Mouse (Mus musculus) left cerebral cortex, postnatal 14 days (tissue): Measurements from ENCODE around the gene Tepsin. TPM values are rescaled to one million over a fixed set of nuclear protein-coding genes. Genes with fewer than 3 reads are reported as not detected.

Experiments
- DNase-seq, 2 experiments: peaks; one replicate each; pipeline ENCODE4 v3.0.0; 2021 to 2022; ENCODE audit warnings: low spot score in 2 of 2, mixed read lengths in 1 of 2
- intact Hi-C: fragments of 180-260 bp; cut with DNase I; formaldehyde crosslinking; loops from one replicate; pipeline ENCODE4 v1.15.1; 2025
- total RNA-seq, 2 experiments: library from RNA; stranded (reverse); gene quantifications; 2 replicates each; pipeline ENCODE4 v1.2.3; 2021

The Tepsin gene
- total RNA-seq, 2 experiments from 2014 or later: 18.4 to 18.7 TPM

GRCm38 (mm10) chr11:120114488-120115215 lies 16.1 kb upstream of the Tepsin start:
- intact Hi-C loops: no loop called here
- no peak for DNase-seq

- intact Hi-C loops: no loop called here
- no peak for DNase-seq
Observed at GRCm38 (mm10) chr11:120112136-120112535, 13.6 kb upstream of the Tepsin start.

GRCm38 (mm10) chr11:120111033-120111432 lies 12.5 kb upstream of the Tepsin start:
- peak; percentile 42 to 47 for DNase-seq
- intact Hi-C loops: loop anchor here (1.0 kb wide), 1 partner anchor 196 kb away; no protein-coding TSS in a partner anchor

- DNase-seq: no peak
- intact Hi-C loops: no loop called here
Observed at GRCm38 (mm10) chr11:120110554-120110953, 12.0 kb upstream of the Tepsin start.

GRCm38 (mm10) chr11:120109558-120110210 lies 11.2 kb upstream of the Tepsin start:
- intact Hi-C loops: no loop called here
- DNase-seq: no peak

GRCm38 (mm10) chr11:120107796-120108195 lies 9.3 kb upstream of the Tepsin start:
- intact Hi-C loops: no loop called here

GRCm38 (mm10) chr11:120107026-120107425 lies 8.5 kb upstream of the Tepsin start:
- intact Hi-C loops: no loop called here
- no peak for DNase-seq

More at GRCm38 (mm10) chr11:120107796-120108195, 9.3 kb upstream of the Tepsin start:
- no peak for DNase-seq

GRCm38 (mm10) chr11:120103431-120103997 lies 5.0 kb upstream of the Tepsin start:
- no peak for DNase-seq
- intact Hi-C loops: loop anchor here (5.0 kb wide), 1 partner anchor 91 kb away; no protein-coding TSS in a partner anchor

- peak; percentile 64 to 76 for DNase-seq
- intact Hi-C loops: loop anchor here (5.0 kb wide), 1 partner anchor 89 kb away; no protein-coding TSS in a partner anchor
Observed at GRCm38 (mm10) chr11:120101036-120101435, 2.5 kb upstream of the Tepsin start.

- intact Hi-C loops: loop anchor here (10.0 kb wide), 1 partner anchor 158 kb away; no protein-coding TSS in a partner anchor
- no peak for DNase-seq
Observed at GRCm38 (mm10) chr11:120092817-120093591, 5.5 kb downstream of the Tepsin start.

GRCm38 (mm10) chr11:120090661-120091060 lies 7.9 kb downstream of the Tepsin start:
- intact Hi-C loops: loop anchor here (10.0 kb wide), 1 partner anchor 156 kb away; no protein-coding TSS in a partner anchor
- no peak for DNase-seq

- peak; percentile 98 for DNase-seq
- intact Hi-C loops: loop anchor here (5.0 kb wide), 1 partner anchor 69 kb away; no protein-coding TSS in a partner anchor
Observed at GRCm38 (mm10) chr11:120086702-120087152, 11.8 kb downstream of the Tepsin start, which contains the start of gene Cep131. Gene Cep131, minus strand, starts transcription at chr11:120086827.

- intact Hi-C loops: loop anchor here (5.0 kb wide), 1 partner anchor 69 kb away; no protein-coding TSS in a partner anchor
- DNase-seq: peak in 1 of 2 experiments; percentile 28
Observed at GRCm38 (mm10) chr11:120085891-120086627, 12.5 kb downstream of the Tepsin start.

GRCm38 (mm10) chr11:120080282-120080681 lies 18.2 kb downstream of the Tepsin start:
- DNase-seq: no peak
- intact Hi-C loops: no loop called here

- no peak for DNase-seq
- intact Hi-C loops: no loop called here
Observed at GRCm38 (mm10) chr11:120076191-120076590, 22.3 kb downstream of the Tepsin start.

GRCm38 (mm10) chr11:120072986-120073647 lies 25.4 kb downstream of the Tepsin start:
- DNase-seq: no peak

GRCm38 (mm10) chr11:120071731-120072320 lies 26.7 kb downstream of the Tepsin start:
- DNase-seq: no peak
- intact Hi-C loops: no loop called here

More at GRCm38 (mm10) chr11:120072986-120073647, 25.4 kb downstream of the Tepsin start:
- intact Hi-C loops: no loop called here
